Mouse (Mus musculus) olfactory bulb, adult 2 months (tissue): ENCODE results near the gene Nav2. TPM values are rescaled to one million over a fixed set of nuclear protein-coding genes. Genes with fewer than 3 reads are reported as not detected.

Source experiments
- H3K27ac ChIP-seq: fragments of 200-500 bp; 2 replicates; pipeline ENCODE4 v1.5.1; 2012; ENCODE audit warnings: low read depth, low read length; ENCODE audit not compliant: insufficient read depth
- H3K4me1 ChIP-seq: fragments of 200-500 bp; 2 replicates; pipeline ENCODE4 v1.6.1; 2012; ENCODE audit warnings: low read length; ENCODE audit not compliant: control insufficient read depth, insufficient read depth
- H3K4me3 ChIP-seq: fragments of 200-500 bp; 2 replicates; pipeline ENCODE4 v1.5.1; 2012; ENCODE audit warnings: mild to moderate bottlenecking, low read depth, low read length, moderate library complexity; ENCODE audit not compliant: insufficient read depth
- CTCF ChIP-seq: fragments of 200-500 bp; IDR thresholded peaks from 2 replicates; pipeline ENCODE4 v1.5.1; 2012; ENCODE audit warnings: low read depth, mild to moderate bottlenecking, low read length, moderate library complexity; ENCODE audit not compliant: insufficient read depth
- POLR2A ChIP-seq: fragments of 200-500 bp; IDR thresholded peaks from 2 replicates; pipeline ENCODE4 v1.6.1; 2012; ENCODE audit warnings: mild to moderate bottlenecking, low read depth, low read length, moderate library complexity; ENCODE audit not compliant: insufficient read depth
- WGBS: fragments of 180-500 bp; shearing (Covaris S2); methylation state at CpG from one replicate; pipeline ENCODE4 v1.1.7; 2018; 5-methylcytosine and 5-hydroxymethylcytosine counted together
- polyA plus RNA-seq: library from polyadenylated mRNA; stranded (reverse); fragments of >200 nt; gene quantifications from 2 replicates; pipeline ENCODE4 v1.2.4, GENCODE M21; 2012; ENCODE audit warnings: low replicate concordance; ENCODE audit not compliant: missing spikeins, insufficient read depth, insufficient read length

The Nav2 gene
- polyA plus RNA-seq, 1 experiment: 57.3 TPM

GRCm38 (mm10) chr7:48917463-48917862 is 8.9 kb downstream of the Nav2 start:
- TF ChIP-seq CTCF (no peak), POLR2A (no peak)
- H3K4me3 ChIP-seq: no peak overlapping the region
- WGBS: 62% methylated on average over 5 of the region's 5 CpGs

GRCm38 (mm10) chr7:48917988-48918387 is 9.5 kb downstream of the Nav2 start:
- H3K4me3 ChIP-seq: no peak overlapping the region
- no peak overlapping the region for H3K27ac ChIP-seq
- peaks cover 13% of the 10 kb centered on the region for H3K4me1 ChIP-seq
- TF ChIP-seq CTCF (no peak), POLR2A (no peak)
- 43% methylated on average over 5 of the region's 5 CpGs for WGBS

More at GRCm38 (mm10) chr7:48917463-48917862, 8.9 kb downstream of the Nav2 start:
- peaks cover 13% of the 10 kb centered on the region for H3K4me1 ChIP-seq
- no peak overlapping the region for H3K27ac ChIP-seq

GRCm38 (mm10) chr7:48918389-48918788 is 9.9 kb downstream of the Nav2 start:
- Histone ChIP-seq H3K4me1 (peaks cover 13% of the 10 kb centered on the region), H3K27ac (no peak overlapping the region), H3K4me3 (no peak overlapping the region)
- TF ChIP-seq POLR2A: no peak
- no peak for TF ChIP-seq CTCF
- 54% methylated on average over 11 of the region's 11 CpGs for WGBS

- no peak overlapping the region for H3K27ac ChIP-seq
- TF ChIP-seq CTCF (no peak), POLR2A (no peak)
- H3K4me1 ChIP-seq: no peaks in the 10 kb centered on the region
- no peak overlapping the region for H3K4me3 ChIP-seq
- WGBS: 94% methylated on average over 10 of the region's 10 CpGs
Observed at GRCm38 (mm10) chr7:48923620-48924019, 15.1 kb downstream of the Nav2 start.

GRCm38 (mm10) chr7:48925214-48925613 is 16.7 kb downstream of the Nav2 start:
- TF ChIP-seq POLR2A (no peak), CTCF (no peak)
- 86% methylated on average over 3 of the region's 3 CpGs for WGBS
- H3K4me3 ChIP-seq: no peak overlapping the region
- H3K27ac ChIP-seq: no peak overlapping the region
- H3K4me1 ChIP-seq: no peaks in the 10 kb centered on the region

GRCm38 (mm10) chr7:48928364-48928763 is 19.8 kb downstream of the Nav2 start:
- Histone ChIP-seq H3K4me1 (no peaks in the 10 kb centered on the region), H3K27ac (no peak overlapping the region), H3K4me3 (no peak overlapping the region)
- 19% methylated on average over 3 of the region's 3 CpGs for WGBS
- TF ChIP-seq POLR2A (no peak), CTCF (peak; percentile 64; the same call in 1 of the 2 replicates)

GRCm38 (mm10) chr7:48930399-48930798 is 21.9 kb downstream of the Nav2 start:
- 62% methylated on average over 5 of the region's 5 CpGs for WGBS
- Histone ChIP-seq H3K4me1 (no peaks in the 10 kb centered on the region), H3K27ac (no peak overlapping the region), H3K4me3 (no peak overlapping the region)
- TF ChIP-seq POLR2A (no peak), CTCF (no peak)

GRCm38 (mm10) chr7:48932138-48932537 is 23.6 kb downstream of the Nav2 start:
- TF ChIP-seq CTCF: no peak

GRCm38 (mm10) chr7:48934816-48935215 is 26.3 kb downstream of the Nav2 start:
- Histone ChIP-seq H3K4me3 (no peak overlapping the region), H3K27ac (no peak overlapping the region), H3K4me1 (no peaks in the 10 kb centered on the region)
- TF ChIP-seq POLR2A (no peak), CTCF (no peak)
- 97% methylated on average over 2 of the region's 2 CpGs for WGBS

More at GRCm38 (mm10) chr7:48932138-48932537, 23.6 kb downstream of the Nav2 start:
- no peak overlapping the region for H3K4me3 ChIP-seq
- no peak overlapping the region for H3K27ac ChIP-seq
- H3K4me1 ChIP-seq: no peaks in the 10 kb centered on the region
- WGBS: 91% methylated on average over 2 of the region's 2 CpGs

- no peak overlapping the region for H3K27ac ChIP-seq
- no peaks in the 10 kb centered on the region for H3K4me1 ChIP-seq
- no peak overlapping the region for H3K4me3 ChIP-seq
- WGBS: 74% methylated on average over 11 of the region's 11 CpGs
- TF ChIP-seq CTCF (no peak), POLR2A (no peak)
Observed at GRCm38 (mm10) chr7:48937562-48937961, 29.0 kb downstream of the Nav2 start.

GRCm38 (mm10) chr7:48938190-48938589 is 29.7 kb downstream of the Nav2 start:
- Histone ChIP-seq H3K27ac (no peak overlapping the region), H3K4me1 (no peaks in the 10 kb centered on the region), H3K4me3 (no peak overlapping the region)
- TF ChIP-seq CTCF (no peak), POLR2A (no peak)
- WGBS: 52% methylated on average over 4 of the region's 4 CpGs
